Mouse (Mus musculus): ENCODE results near the gene Ankrd37. TPM values are rescaled to one million over a fixed set of nuclear protein-coding genes. Genes with fewer than 3 reads are reported as not detected.

Gene Ankrd37
- total RNA-seq, 2 experiments from 2014 or later, result 1.7 to 5.3 TPM

GRCm38 (mm10) chr8:45975126-45975836, 30.2 kb downstream of the Ankrd37 start, which contains the start of the genes 1700029J07Rik and Ufsp2:
1700029J07Rik (minus strand) TSS chr8:45975252.
Ufsp2 (plus strand) TSS chr8:45975528.
- DNase-seq, result peak; percentile 97

- DNase-seq, result no peak
Measured at GRCm38 (mm10) chr8:45973988-45974505, 31.5 kb downstream of the Ankrd37 start.

GRCm38 (mm10) chr8:45970894-45971293, 34.6 kb downstream of the Ankrd37 start:
- no peak for DNase-seq

- DNase-seq, result no peak
Measured at GRCm38 (mm10) chr8:45950622-45951021, 54.9 kb downstream of the Ankrd37 start.

Other genes starting within 250 kb of the Ankrd37 start
- 10 to 100 TPM; 21.6 to 41.8 TPM for gene Pdlim3, start 120.2 kb downstream of the Ankrd37 start, total RNA-seq (2021)
- under 1 TPM in 1 of 2 experiments, not detected in 1; 0.21 TPM for gene Ccdc110, start 71.1 kb downstream of the Ankrd37 start, total RNA-seq (2021)
- 1 to 10 TPM; 1.0 to 2.5 TPM for gene 1700029J07Rik, start 30.5 kb downstream of the Ankrd37 start, total RNA-seq (2021)
- gene Ufsp2, start 30.2 kb downstream of the Ankrd37 start, total RNA-seq (2021), result 10 to 100 TPM; 50.9 to 52.5 TPM
- under 1 TPM; 0.09 to 0.24 TPM for gene Lrp2bp, start 6.4 kb downstream of the Ankrd37 start, total RNA-seq (2021)
- gene Cfap97, start 146.1 kb upstream of the Ankrd37 start, total RNA-seq (2021), result 10 to 100 TPM; 16.7 to 21.2 TPM
- 10 to 100 TPM; 17.0 to 18.7 TPM for gene Snx25, start 146.5 kb upstream of the Ankrd37 start, total RNA-seq (2021)
- 100 to 1,000 TPM; 276 to 572 TPM for gene Slc25a4, start 205.6 kb upstream of the Ankrd37 start, total RNA-seq (2021)